Mouse (Mus musculus) E14TG2a.4 (cell line): Measurements from ENCODE around the gene Acad12.

Experiments used
- CTCF ChIP-seq: conservative IDR thresholded peaks from 2 replicates; pipeline ENCODE4 v1.5.1; 2014; ENCODE audit warnings: low read length
- NANOG ChIP-seq: IDR thresholded peaks from 2 replicates; pipeline ENCODE4 v1.6.1; 2014; ENCODE audit warnings: borderline replicate concordance, low read length, mixed read lengths
- POU5F1 ChIP-seq: IDR thresholded peaks from 2 replicates; pipeline ENCODE4 v1.6.1; 2014; ENCODE audit warnings: low read length, borderline replicate concordance

GRCm38 (mm10) chr5:121660059-121660896, 41.5 kb upstream of the Acad12 start, which contains the start of the genes Acad10 and Brap:
- no peak for TF ChIP-seq CTCF
- TF ChIP-seq POU5F1: no peak
- TF ChIP-seq NANOG: no peak
